Mouse (Mus musculus): ENCODE results near the gene Mapk3.

GRCm38 (mm10) chr7:126749582-126750343 is 9.6 kb upstream of the Mapk3 start:
- TF ChIP-seq CTCF (IDR thresholded peaks at IDR 0.05; ENCODE audit: extremely low read depth, insufficient read length, insufficient replicate concordance, low read depth, low read length) = no peak
- TF ChIP-seq POLR2A (IDR thresholded peaks at IDR 0.05; ENCODE audit: low read depth, low read length) = no peak

Measured in small intestine, adult 2 months (tissue).